Mouse (Mus musculus) embryo, embryonic 11.5 days (tissue): ENCODE data around the gene Rps19.
"Not testable (repeated sequence)": the region's sequence is repeated elsewhere in the genome, so short reads cannot be mapped to it uniquely, and the experiment has no call there.

Source experiments
- DNase-seq: peaks from one replicate; pipeline ENCODE4 v3.0.0-alpha.2; 2012; ENCODE audit warnings: low read depth, low spot score

Rps19 gene

DNA sequence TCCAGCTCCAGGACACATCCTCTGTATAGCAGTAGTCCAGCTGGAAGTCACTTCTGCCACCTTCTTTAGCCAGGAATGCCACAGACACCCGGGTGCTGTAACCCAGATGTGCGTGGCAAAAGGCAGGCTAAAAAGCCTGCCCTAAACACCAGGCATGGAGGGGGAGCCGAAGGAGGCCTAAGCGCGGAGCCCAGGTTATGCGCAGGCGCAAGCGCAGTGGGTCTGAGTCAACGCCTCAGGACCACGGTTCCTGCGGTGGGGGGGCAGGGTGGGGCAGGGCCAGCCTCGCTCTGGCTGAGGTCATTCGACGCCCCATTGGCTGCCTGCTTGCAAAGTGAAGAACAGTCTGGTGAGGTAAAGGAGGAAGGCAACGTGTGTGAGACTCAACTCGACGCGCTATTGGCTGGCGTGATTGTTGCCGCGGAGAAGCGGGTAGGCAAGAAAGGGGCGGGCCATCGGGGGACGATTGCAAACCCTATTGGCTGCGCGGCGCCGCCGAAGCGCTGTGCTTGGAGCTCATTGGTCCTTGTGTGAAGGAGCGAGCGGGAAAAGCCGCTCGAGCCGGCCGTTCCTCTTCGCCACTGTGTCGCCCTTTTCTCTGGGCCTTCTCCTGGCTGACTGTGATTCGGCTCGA lies 14.5 kb upstream of the Rps19 start, which contains the start of the genes Lypd4 and Dmrtc2:
Lypd4 (minus strand) TSS at position 410 of the 634 bp plus-strand sequence.
Dmrtc2 (plus strand) TSS at position 526 of the 634 bp plus-strand sequence.
- DNase-seq = no peak

DNA sequence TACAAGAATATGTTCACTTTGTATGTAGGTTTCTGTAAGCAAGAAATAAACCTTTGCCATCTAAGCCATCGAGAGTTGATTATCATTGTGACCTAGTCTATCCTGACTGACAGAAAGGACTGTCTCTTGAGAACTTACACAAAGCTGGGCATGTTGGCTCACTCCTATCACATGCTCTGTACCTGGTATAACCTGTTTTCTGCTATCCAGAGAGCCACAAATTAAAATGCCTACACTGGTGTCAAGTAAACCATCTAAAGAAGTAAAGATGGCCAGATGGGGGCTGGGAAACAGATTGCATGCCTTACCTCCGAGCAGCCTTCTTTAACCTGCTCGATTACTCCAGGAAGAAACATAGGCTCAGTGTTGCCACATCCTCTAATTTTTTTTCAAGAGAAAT lies 6.6 kb upstream of the Rps19 start:
- no peak for DNase-seq

DNA sequence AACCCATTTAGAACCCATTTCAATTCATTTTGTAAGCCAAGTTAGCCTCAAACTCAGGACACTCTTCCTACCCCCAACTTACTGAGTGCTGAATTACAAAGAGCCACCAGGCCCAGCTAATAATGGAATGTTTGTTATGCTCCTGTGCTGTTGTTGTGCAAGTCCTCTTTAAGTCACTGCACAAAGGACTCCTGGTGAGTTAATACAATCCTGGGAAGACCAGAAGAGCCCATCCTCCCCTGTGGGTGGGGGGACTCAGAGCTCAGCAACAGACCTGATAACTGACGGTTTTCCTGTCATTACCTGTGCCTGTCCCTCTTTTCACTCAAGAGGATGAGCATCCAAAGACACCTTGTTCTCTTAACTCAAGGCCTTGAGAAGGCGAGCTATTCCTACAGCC lies 4.6 kb upstream of the Rps19 start:
- DNase-seq = no peak

DNA sequence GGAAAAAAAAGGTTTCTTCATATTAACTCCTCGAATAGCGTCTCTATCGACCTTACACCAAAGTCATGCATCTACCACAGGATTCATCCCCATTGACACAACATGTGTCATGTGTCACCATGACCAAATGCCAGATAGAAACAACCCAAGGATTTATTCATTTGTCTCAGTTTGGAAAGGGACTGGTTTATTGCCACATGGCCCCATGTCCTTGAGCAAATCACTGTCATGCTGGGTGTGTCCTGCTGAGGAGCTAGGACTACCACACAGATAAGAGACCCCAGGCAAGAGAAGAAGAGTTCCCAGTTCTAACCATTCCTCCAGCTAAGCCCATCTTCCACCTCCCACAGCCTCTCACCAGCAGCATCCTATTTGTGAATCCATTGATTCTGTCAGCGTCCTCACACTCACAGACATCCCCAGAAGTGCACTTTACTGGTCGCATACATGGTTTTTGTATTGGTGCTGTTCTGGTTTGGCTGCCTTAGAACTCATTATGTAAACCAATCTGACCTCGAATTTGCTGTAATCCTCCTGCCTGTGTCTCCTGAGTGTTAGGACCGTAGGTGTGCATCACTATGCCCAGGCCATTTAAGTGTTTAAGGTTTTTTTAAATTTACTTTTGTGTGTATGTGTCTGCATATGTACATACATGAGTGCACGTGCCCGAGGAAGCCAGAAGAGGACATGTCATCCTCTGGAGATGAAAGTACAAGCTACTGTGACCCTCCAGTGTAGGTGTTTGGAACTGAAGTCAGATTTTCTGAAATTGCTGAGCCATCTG lies 1.6 kb upstream of the Rps19 start:
- DNase-seq = no peak

DNA sequence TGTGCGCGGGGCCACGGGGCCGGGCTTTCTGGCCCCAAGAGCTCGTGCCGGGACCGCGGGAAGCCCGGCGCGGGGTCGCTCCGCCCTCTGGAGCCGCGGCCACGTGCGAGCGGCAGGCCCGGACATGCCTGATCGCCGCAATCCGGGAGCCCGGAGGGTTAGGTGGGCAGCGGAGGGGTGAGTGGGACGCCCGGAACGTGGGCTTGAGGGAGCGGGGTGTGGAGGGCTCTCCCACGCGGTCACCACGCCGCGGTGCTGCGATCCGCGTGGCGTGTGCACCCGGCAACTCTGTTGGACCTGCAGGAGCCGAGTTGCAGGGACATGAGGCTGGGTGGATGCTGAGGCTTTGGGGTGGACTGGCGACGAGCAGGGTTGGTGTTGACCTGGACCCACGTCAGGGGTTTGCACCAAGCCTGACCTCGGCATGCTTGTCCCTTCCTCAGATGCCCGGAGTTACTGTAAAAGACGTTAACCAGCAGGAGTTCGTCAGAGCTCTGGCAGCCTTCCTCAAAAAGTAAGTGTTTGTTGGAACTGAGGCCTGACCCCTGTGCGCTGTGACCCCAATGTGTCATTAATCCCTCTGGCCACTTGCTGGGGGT lies 621 bp downstream of the Rps19 start:
- no peak for DNase-seq

GRCm38 (mm10) chr7:24885468-24886307 lies 1.5 kb downstream of the Rps19 start:
- no peak for DNase-seq

GRCm38 (mm10) chr7:24886308-24886633 lies 2.1 kb downstream of the Rps19 start:
- DNase-seq = no peak

GRCm38 (mm10) chr7:24887096-24887495 lies 2.9 kb downstream of the Rps19 start:
- DNase-seq = no peak

DNA sequence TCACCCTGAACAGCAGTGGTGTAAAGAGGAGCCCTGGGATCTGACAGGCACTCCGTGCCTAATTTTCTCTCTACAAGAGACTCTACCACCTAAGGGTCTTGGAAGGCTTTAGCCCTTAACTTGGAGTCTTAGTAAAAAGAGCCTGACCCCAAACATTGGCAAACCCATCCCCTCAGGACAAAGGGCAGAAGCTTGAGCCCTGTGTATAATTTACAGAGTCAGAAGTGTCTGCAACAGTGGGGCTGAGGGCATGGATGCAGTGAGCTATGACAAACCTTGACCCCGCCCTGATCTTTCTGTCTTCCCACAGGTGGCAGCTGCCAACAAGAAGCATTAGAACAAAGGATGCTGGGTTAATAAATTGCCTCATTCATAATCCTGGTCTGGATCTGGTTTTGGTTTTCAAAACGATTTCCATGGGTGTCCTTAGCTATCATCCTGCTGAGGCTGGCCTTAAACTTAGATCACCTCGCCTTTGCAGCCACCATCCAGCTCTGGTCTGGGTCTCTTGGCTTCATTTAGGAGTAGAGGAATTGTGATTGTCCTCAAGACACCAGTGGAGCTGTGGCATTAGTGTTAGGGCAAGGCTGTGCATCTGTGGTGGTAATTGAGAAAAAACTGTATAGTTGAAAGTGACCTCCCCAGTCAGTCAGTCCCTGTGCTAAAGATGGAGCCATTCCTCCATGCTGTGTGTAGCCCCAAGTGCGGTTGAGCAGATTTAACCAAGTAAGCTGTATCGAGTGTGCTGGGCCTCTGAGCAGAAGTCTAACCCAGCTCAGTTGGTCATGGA lies 5.5 kb downstream of the Rps19 start:
- no peak for DNase-seq

- peak; percentile 67 for DNase-seq
These were observed 6.4 kb downstream of the Rps19 start for GRCm38 (mm10) chr7:24890281-24891216.

GRCm38 (mm10) chr7:24891241-24892124 lies 7.3 kb downstream of the Rps19 start:
- no peak for DNase-seq

DNA sequence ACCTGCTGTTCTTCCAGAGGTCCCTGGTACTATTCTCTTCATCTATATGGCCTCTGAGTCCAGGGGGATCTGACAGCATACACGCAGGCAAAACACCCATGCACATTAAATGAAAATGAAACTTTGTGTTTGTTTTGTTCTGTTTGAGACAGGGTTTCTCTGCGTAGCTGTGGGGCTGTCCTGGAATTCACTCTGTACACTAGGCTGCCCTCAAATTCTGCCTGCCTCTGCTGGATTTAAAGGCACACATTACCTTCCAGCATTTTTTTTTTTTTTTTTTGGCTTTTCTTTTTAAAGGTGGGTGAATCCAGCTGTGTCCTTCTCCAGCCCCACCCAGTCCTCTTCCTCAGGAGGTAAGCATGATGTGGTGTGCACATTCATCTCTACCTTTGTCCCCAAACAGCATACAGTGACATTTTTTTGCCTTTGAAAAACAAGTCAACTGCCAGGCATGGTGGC lies 8.0 kb downstream of the Rps19 start:
- no peak for DNase-seq

DNA sequence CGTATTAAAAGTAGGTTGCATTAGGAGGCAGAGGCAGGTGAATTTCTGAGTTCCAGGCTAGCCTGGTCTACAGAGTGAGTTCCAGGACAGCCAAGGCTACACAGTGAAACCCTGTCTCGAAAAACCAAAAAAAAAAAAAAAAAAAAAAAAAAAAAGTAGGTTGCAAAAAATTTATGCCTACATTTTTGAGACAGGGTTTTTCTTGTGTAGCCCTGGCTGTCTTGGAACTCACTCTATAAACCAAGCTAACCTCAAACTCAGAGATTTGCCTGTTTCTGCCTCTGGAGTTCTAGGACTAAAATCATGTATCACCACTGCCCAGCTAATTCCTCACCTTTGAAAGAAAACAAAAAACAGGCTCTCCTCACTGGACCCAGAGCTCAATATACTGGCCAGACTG lies 11.6 kb downstream of the Rps19 start:
- DNase-seq = not testable (repeated sequence)

GRCm38 (mm10) chr7:24896269-24896668 lies 12.1 kb downstream of the Rps19 start:
- DNase-seq = no peak

- DNase-seq = no peak
These were observed 13.1 kb downstream of the Rps19 start, which contains the start of gene Cd79a for GRCm38 (mm10) chr7:24897224-24897623. Gene Cd79a, plus strand, starts transcription at chr7:24897381.

DNA sequence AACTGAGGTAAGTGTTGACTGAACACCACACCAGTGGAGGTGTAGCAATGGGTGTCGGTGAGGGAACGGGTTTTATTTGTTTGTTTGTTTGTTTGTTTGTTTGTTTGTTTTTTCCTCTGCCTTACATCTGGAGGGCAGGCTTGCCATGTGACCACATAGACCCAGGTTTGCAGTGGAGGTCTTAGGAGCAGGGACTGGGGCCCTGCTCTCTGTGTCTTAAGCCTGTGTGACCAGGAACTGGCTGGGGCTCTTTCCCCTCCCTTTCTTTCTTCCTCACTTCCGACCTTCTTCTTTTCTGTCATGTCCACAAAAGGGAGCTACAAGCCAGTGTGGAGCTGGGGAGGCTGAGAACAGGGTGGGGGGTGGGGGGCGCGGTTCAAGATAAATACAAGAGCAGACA lies 13.8 kb downstream of the Rps19 start:
- DNase-seq = no peak

DNA sequence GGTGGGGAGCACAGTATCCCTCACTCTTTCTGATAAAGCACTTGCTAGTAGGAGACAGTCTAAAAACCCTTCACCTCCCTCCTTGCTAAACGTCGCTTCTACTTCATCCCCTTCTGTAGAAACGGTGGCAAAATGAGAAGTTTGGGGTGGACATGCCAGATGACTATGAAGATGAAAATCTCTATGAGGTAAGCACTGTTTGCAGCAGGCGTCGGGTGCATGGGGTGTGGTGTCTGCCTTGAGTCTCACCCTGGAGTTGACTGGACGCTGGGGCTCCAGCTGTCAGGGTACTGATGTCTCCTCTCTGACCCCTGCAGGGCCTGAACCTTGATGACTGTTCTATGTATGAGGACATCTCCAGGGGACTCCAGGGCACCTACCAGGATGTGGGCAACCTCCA lies 16.9 kb downstream of the Rps19 start:
- no peak for DNase-seq

DNA sequence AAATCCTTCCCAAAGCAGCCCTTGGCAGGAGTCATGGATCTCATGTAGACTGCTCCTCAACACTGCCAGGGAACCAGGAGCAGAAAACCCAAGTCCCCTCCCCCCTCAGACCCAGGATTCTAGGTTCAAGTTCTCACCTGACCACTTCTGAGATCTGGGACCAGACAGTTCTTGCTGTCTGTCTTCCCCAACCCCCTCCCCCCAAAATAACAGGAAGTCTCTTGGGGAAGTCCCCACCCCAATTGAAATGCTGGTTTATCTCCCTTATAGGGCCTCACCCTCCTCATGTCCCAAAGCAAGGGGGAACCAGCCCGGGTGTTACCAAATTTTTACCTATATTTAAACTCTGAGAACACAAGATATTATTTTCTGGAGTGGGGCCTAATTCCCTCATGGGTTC lies 17.7 kb downstream of the Rps19 start:
- DNase-seq = no peak

- no peak for DNase-seq
These were observed 18.1 kb downstream of the Rps19 start for GRCm38 (mm10) chr7:24902264-24902629.
